Mouse (Mus musculus): ENCODE measurements around the gene Tenm3. TPM values are rescaled to one million over a fixed set of nuclear protein-coding genes. Genes with fewer than 3 reads are reported as not detected.
A peak's percentile ranks its signal among the peaks of the same experiment; 100 is the strongest.

Gene Tenm3
- polyA plus RNA-seq, 2 experiments = 2.2 to 3.1 TPM

DNA sequence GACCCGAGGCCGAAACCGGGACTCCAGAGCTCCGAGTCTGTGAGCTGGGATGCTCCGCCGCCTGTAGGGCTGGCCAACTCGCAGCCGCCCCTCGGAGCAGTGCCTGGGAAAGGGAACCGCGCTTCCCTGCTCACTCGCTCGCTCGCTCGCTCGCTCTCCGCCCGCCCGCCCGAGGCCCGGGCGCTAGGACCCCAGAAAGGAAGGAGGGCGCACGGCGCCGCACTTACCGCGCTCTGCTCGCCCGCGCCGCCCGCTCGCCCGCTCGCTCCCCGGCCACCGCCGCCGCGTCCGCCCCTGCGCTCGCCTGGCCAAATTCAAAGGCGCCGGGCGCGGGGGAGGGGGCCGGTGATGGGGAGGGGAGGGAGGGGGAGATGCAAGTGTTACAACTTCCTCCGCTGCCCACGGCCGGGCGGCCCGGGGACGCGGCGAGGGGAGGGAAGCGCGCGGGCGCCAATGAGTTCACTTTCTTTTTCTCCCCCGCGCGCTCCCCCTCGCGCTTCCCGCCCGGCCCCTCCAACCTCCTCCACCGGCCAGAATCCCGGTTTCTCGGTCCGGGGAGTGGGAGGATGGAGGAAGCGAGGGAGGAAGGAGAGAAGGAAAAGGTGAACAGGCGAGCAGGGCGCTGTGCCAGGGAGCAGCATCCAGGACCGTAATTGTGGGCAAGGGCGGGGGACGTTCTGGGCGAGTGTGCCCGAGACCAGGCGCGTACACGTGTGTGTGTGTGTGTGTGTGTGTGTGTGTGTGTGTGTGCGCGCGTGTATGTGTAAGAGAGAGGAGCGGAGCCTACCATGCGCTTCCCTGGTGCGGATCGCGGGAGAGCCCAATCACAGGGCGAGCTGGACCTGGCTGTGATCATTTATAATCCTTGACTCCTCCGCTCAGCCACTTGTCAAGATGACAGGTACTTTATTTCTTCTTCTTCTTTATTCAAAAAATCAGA, 490 bp downstream of the Tenm3 start:
- DNase-seq (ENCODE audit: low read depth in 3 of 3, low spot score in 3 of 3) = no peak
- TF ChIP-seq CTCF (IDR thresholded peaks at IDR 0.05; ENCODE audit: low read depth) (no peak), EP300 (IDR thresholded peaks at IDR 0.05; ENCODE audit: low read depth) (no peak)

DNA sequence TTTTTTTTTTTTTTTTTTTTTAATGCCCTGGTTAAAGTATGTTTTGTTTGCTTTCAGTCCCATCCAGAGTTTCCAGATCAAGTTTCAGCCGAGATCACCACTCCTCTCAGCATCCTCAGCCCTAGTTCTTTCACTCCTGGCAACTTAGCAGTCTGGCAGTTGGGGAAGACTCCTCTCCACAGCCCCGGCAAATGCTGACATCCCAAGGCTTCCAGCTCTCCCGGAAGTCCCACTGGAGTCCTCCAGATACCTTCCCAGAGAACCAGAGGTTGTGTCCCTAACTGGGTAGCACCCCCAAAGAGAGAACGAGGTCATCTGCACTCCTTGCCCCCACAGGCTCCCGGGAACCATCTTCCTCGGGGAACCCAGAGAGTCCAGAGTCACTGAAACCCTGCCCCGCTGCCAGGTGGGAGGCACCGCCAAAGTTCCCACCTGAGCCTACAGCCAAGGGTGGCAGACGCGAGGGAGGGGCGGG, 1.2 kb downstream of the Tenm3 start:
- H3K9ac ChIP-seq (replicated peaks) = no peak overlapping the region
- DNase-seq (ENCODE audit: low read depth in 3 of 3, low spot score in 3 of 3) = no peak
- WGBS (ENCODE audit: insufficient replicate concordance) = 3% methylated on average over 11 of the region's 11 CpGs
- H3K4me2 ChIP-seq (ENCODE audit: low read depth) = peak overlapping the region; percentile 46
- H3K4me1 ChIP-seq (replicated peaks; ENCODE audit: control insufficient read depth in 2 of 2, insufficient read depth in 2 of 2, low read length in 1 of 2) = no peaks in the 10 kb centered on the region
- H3K27me3 ChIP-seq (ENCODE audit: control insufficient read depth, insufficient read depth, low read length) = peaks cover 21% of the 10 kb centered on the region
- ATAC-seq (ENCODE audit: insufficient read depth) = no peak
- H3K27ac ChIP-seq = no peak overlapping the region
- no peaks in the 10 kb centered on the region for H3K9me3 ChIP-seq (ENCODE audit: control insufficient read depth, low read length)
- peak overlapping the region; percentile 48 to 49 for H3K4me3 ChIP-seq (ENCODE audit: insufficient read depth in 1 of 2, low read depth in 2 of 2, low read length in 2 of 2)
- TF ChIP-seq EP300 (IDR thresholded peaks at IDR 0.05; ENCODE audit: low read depth) = no peak
- TF ChIP-seq CTCF (IDR thresholded peaks at IDR 0.05; ENCODE audit: low read depth) = no peak
- no peaks in the 10 kb centered on the region for H3K36me3 ChIP-seq (replicated peaks; ENCODE audit: control insufficient read depth, insufficient read depth, low read depth)

More for the DNA sequence above, 490 bp downstream of the Tenm3 start:
- no peak overlapping the region for H3K27ac ChIP-seq
- H3K9ac ChIP-seq (replicated peaks) = no peak overlapping the region
- ATAC-seq (ENCODE audit: insufficient read depth) = peak; percentile 57; the same call in 1 of the 2 replicates
- H3K4me1 ChIP-seq (replicated peaks; ENCODE audit: control insufficient read depth in 2 of 2, insufficient read depth in 2 of 2, low read length in 1 of 2) = no peaks in the 10 kb centered on the region
- H3K27me3 ChIP-seq (ENCODE audit: control insufficient read depth, insufficient read depth, low read length) = peaks cover 21% of the 10 kb centered on the region
- peak overlapping the region; percentile 46 for H3K4me2 ChIP-seq (ENCODE audit: low read depth)
- WGBS (ENCODE audit: insufficient replicate concordance) = under 1% methylated on average over 64 of the region's 93 CpGs
- H3K4me3 ChIP-seq (ENCODE audit: insufficient read depth in 1 of 2, low read depth in 2 of 2, low read length in 2 of 2) = peak overlapping the region; percentile 48 to 49
- no peaks in the 10 kb centered on the region for H3K36me3 ChIP-seq (replicated peaks; ENCODE audit: control insufficient read depth, insufficient read depth, low read depth)
- H3K9me3 ChIP-seq (ENCODE audit: control insufficient read depth, low read length) = no peaks in the 10 kb centered on the region

DNA sequence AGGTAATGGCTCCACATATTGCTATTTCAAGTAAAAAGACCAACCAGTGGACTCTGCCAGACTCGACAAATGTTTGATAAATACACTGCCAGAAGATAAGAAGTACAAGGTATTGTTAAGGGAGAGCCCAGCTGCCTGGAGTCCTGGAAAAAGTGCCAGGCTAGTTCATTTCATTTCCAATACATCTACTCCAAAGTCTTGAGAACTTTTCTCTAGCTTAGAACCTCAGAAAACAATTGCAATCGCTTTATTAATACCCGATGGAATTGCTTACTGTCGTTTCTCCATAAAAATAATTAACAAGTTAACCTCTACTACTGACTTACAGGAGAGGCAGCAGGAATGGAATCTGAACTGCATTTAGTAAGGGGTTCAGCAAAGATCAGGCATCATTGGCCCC, 1.7 kb downstream of the Tenm3 start:
- no peak for TF ChIP-seq EP300 (IDR thresholded peaks at IDR 0.05; ENCODE audit: low read depth)
- TF ChIP-seq CTCF (IDR thresholded peaks at IDR 0.05; ENCODE audit: low read depth) = no peak
- H3K9ac ChIP-seq (replicated peaks) = no peak overlapping the region
- no peak overlapping the region for H3K27ac ChIP-seq
- ATAC-seq (ENCODE audit: insufficient read depth) = no peak
- no peaks in the 10 kb centered on the region for H3K9me3 ChIP-seq (ENCODE audit: control insufficient read depth, low read length)
- DNase-seq (ENCODE audit: low read depth in 3 of 3, low spot score in 3 of 3) = no peak
- 7% methylated on average over 4 of the region's 4 CpGs for WGBS (ENCODE audit: insufficient replicate concordance)
- H3K27me3 ChIP-seq (ENCODE audit: control insufficient read depth, insufficient read depth, low read length) = peaks cover 21% of the 10 kb centered on the region
- no peaks in the 10 kb centered on the region for H3K4me1 ChIP-seq (replicated peaks; ENCODE audit: control insufficient read depth in 2 of 2, insufficient read depth in 2 of 2, low read length in 1 of 2)
- H3K36me3 ChIP-seq (replicated peaks; ENCODE audit: control insufficient read depth, insufficient read depth, low read depth) = no peaks in the 10 kb centered on the region
- H3K4me2 ChIP-seq (ENCODE audit: low read depth) = peak overlapping the region; percentile 46
- H3K4me3 ChIP-seq (ENCODE audit: insufficient read depth in 1 of 2, low read depth in 2 of 2, low read length in 2 of 2) = no peak overlapping the region

DNA sequence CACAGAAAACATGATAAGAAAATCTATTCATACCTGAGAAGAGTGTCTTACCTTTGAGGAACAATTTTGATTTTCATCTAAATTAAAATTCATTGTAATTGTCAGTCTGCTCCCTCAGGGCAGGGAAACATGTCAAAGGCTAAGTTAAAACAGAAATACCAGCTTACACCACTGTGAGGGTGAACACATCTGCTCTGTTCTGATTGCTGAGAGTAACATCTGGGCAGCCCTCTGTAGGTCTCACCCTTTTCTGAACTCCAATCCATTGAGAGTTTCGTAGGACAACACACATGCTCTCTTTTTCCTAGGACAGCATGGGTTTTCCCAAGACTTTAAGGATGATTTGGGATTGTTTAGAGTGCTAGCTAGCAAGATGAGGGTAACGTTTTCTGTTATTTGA, 8.0 kb downstream of the Tenm3 start:
- Histone ChIP-seq H3K9ac (replicated peaks) (no peak overlapping the region), H3K27me3 (ENCODE audit: control insufficient read depth, insufficient read depth, low read length) (no peaks in the 10 kb centered on the region), H3K4me1 (replicated peaks; ENCODE audit: control insufficient read depth in 2 of 2, insufficient read depth in 2 of 2, low read length in 1 of 2) (no peaks in the 10 kb centered on the region), H3K27ac (no peak overlapping the region), H3K9me3 (ENCODE audit: control insufficient read depth, low read length) (no peaks in the 10 kb centered on the region), H3K36me3 (replicated peaks; ENCODE audit: control insufficient read depth, insufficient read depth, low read depth) (no peaks in the 10 kb centered on the region), H3K4me2 (ENCODE audit: low read depth) (no peak overlapping the region), H3K4me3 (ENCODE audit: insufficient read depth in 1 of 2, low read depth in 2 of 2, low read length in 2 of 2) (no peak overlapping the region)
- DNase-seq (ENCODE audit: low read depth in 3 of 3, low spot score in 3 of 3) = no peak
- no peak for ATAC-seq (ENCODE audit: insufficient read depth)
- 45% methylated on average over 2 of the region's 2 CpGs for WGBS (ENCODE audit: insufficient replicate concordance)
- no peak for TF ChIP-seq EP300 (IDR thresholded peaks at IDR 0.05; ENCODE audit: low read depth)

DNA sequence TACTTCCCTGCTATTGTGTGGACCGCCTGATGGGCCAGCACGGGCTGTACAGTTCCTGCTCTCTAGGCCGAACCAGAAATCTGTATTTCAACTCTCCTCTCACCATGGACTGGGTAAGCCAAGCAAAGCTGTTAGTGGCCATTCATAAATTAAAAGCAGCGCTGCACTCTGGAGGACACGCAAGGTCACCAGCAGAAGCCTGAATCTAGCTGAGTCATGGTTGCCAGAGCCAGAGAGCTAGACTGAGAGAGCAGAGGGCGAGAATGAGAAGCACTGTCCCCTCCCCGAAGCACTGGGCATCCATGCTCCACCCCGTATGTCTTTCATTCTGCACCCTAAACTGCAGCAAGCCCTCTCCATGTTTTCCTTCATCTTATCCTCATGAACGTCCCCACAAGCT, 16.3 kb downstream of the Tenm3 start:
- TF ChIP-seq CTCF (IDR thresholded peaks at IDR 0.05; ENCODE audit: low read depth) (no peak), EP300 (IDR thresholded peaks at IDR 0.05; ENCODE audit: low read depth) (no peak)
- H3K4me1 ChIP-seq (replicated peaks; ENCODE audit: control insufficient read depth in 2 of 2, insufficient read depth in 2 of 2, low read length in 1 of 2) = no peaks in the 10 kb centered on the region
- 50% methylated on average over 9 of the region's 9 CpGs for WGBS (ENCODE audit: insufficient replicate concordance)
- H3K27me3 ChIP-seq (ENCODE audit: control insufficient read depth, insufficient read depth, low read length) = no peaks in the 10 kb centered on the region
- H3K9me3 ChIP-seq (ENCODE audit: control insufficient read depth, low read length) = no peaks in the 10 kb centered on the region
- DNase-seq (ENCODE audit: low read depth in 3 of 3, low spot score in 3 of 3) = no peak
- no peak for ATAC-seq (ENCODE audit: insufficient read depth)
- no peaks in the 10 kb centered on the region for H3K36me3 ChIP-seq (replicated peaks; ENCODE audit: control insufficient read depth, insufficient read depth, low read depth)
- H3K9ac ChIP-seq (replicated peaks) = no peak overlapping the region
- H3K4me3 ChIP-seq (ENCODE audit: insufficient read depth in 1 of 2, low read depth in 2 of 2, low read length in 2 of 2) = no peak overlapping the region
- H3K4me2 ChIP-seq (ENCODE audit: low read depth) = no peak overlapping the region
- H3K27ac ChIP-seq = no peak overlapping the region
